Mouse (Mus musculus) liver, adult 2 months (tissue): ENCODE results near the gene Gal. TPM values are rescaled to one million over a fixed set of nuclear protein-coding genes. Genes with fewer than 3 reads are reported as not detected.

Experiments used
- DNase-seq: peaks from one replicate; pipeline ENCODE4 v3.0.0-alpha.2; 2011; ENCODE audit warnings: low read depth, low spot score; ENCODE audit errors: extremely low read depth
- H3K27ac ChIP-seq: fragments of 200-500 bp; replicated peaks from 2 replicates; pipeline ENCODE4 v1.5.1; 2012; ENCODE audit warnings: low read depth, mild to moderate bottlenecking, control low read depth, inconsistent platforms, low read length; ENCODE audit not compliant: insufficient read depth
- H3K27me3 ChIP-seq: fragments of 200-500 bp; 2 replicates; pipeline ENCODE4 v1.6.1; 2012; ENCODE audit warnings: mild to moderate bottlenecking, moderate library complexity, low read length, inconsistent platforms; ENCODE audit not compliant: control insufficient read depth, insufficient read depth
- H3K36me3 ChIP-seq: fragments of 200-500 bp; 2 replicates; pipeline ENCODE4 v1.6.1; 2012; ENCODE audit warnings: low read length, inconsistent platforms; ENCODE audit not compliant: control insufficient read depth, insufficient read depth
- H3K4me1 ChIP-seq: fragments of 200-500 bp; 2 replicates; pipeline ENCODE4 v1.6.1; 2011; ENCODE audit warnings: low read length; ENCODE audit not compliant: control insufficient read depth, insufficient read depth
- H3K4me3 ChIP-seq: fragments of 200-500 bp; 2 replicates; pipeline ENCODE4 v1.5.1; 2011; ENCODE audit warnings: low read depth, mild to moderate bottlenecking, control low read depth, low read length, moderate library complexity; ENCODE audit not compliant: insufficient read depth
- H3K79me2 ChIP-seq: fragments of 200-500 bp; 2 replicates; pipeline ENCODE4 v1.6.1; 2012; ENCODE audit warnings: inconsistent platforms, mild to moderate bottlenecking, low read length, moderate library complexity; ENCODE audit not compliant: control insufficient read depth, insufficient read depth
- H3K9ac ChIP-seq: fragments of 200-500 bp; 2 replicates; pipeline ENCODE4 v1.6.1; 2012; ENCODE audit warnings: low read depth, mild to moderate bottlenecking, control low read depth, inconsistent platforms, low read length
- CTCF ChIP-seq: fragments of 200-500 bp; IDR thresholded peaks from 2 replicates; pipeline ENCODE4 v1.5.1; 2011; ENCODE audit warnings: low read depth, low read length, control low read depth
- POLR2A ChIP-seq: fragments of 200-500 bp; IDR thresholded peaks from 2 replicates; pipeline ENCODE4 v1.6.1; 2011; ENCODE audit warnings: low read length, control low read depth; ENCODE audit not compliant: insufficient read depth; ENCODE audit errors: extremely low read depth
- WGBS: fragments of 180-500 bp; shearing (Covaris S2); methylation state at CpG from one replicate; pipeline ENCODE4 v1.1.7; 2018; 5-methylcytosine and 5-hydroxymethylcytosine counted together
- polyA plus RNA-seq: library from polyadenylated mRNA; depleted of rRNA; stranded (reverse); fragments of >200 nt; gene quantifications from 2 replicates; pipeline ENCODE4 v1.2.3, GENCODE M21; 2012
- total RNA-seq: library from RNA; depleted of rRNA; stranded (reverse); fragments of >200 nt; gene quantifications from 2 replicates; pipeline ENCODE4 v1.2.3, GENCODE M21; 2014

Gal gene
- total and polyA plus RNA-seq, 2 experiments, result 0.28 TPM; not detected in 1

- H3K4me3 ChIP-seq, result no peak overlapping the region
- 89% methylated on average over 3 of the region's 3 CpGs for WGBS
These were observed 36.4 kb upstream of the Gal start for GRCm38 (mm10) chr19:3450714-3451113.

GRCm38 (mm10) chr19:3449248-3449647 lies 34.9 kb upstream of the Gal start:
- Histone ChIP-seq H3K9ac (no peak overlapping the region), H3K27me3 (no peaks in the 10 kb centered on the region), H3K27ac (no peak overlapping the region), H3K79me2 (no peaks in the 10 kb centered on the region), H3K36me3 (no peaks in the 10 kb centered on the region; the same call in 1 of the 2 replicates), H3K4me3 (no peak overlapping the region), H3K4me1 (no peaks in the 10 kb centered on the region)
- TF ChIP-seq POLR2A (no peak), CTCF (no peak)
- DNase-seq, result no peak
- WGBS, result 75% methylated on average over 3 of the region's 3 CpGs

More at GRCm38 (mm10) chr19:3450714-3451113, 36.4 kb upstream of the Gal start:
- TF ChIP-seq POLR2A (no peak), CTCF (no peak)
- Histone ChIP-seq H3K27ac (no peak overlapping the region), H3K79me2 (no peaks in the 10 kb centered on the region), H3K27me3 (no peaks in the 10 kb centered on the region), H3K36me3 (peaks cover 2% of the 10 kb centered on the region; the same call in 1 of the 2 replicates), H3K9ac (no peak overlapping the region), H3K4me1 (no peaks in the 10 kb centered on the region)
- DNase-seq, result no peak

GRCm38 (mm10) chr19:3447348-3447747 lies 33.0 kb upstream of the Gal start:
- H3K36me3 ChIP-seq, result no peaks in the 10 kb centered on the region
- no peak for DNase-seq
- H3K4me1 ChIP-seq, result no peaks in the 10 kb centered on the region
- no peak overlapping the region for H3K9ac ChIP-seq
- H3K27ac ChIP-seq, result no peak overlapping the region
- no peaks in the 10 kb centered on the region for H3K79me2 ChIP-seq
- WGBS, result 62% methylated on average over 3 of the region's 3 CpGs
- no peaks in the 10 kb centered on the region for H3K27me3 ChIP-seq
- H3K4me3 ChIP-seq, result no peak overlapping the region
- TF ChIP-seq CTCF (no peak), POLR2A (no peak)

GRCm38 (mm10) chr19:3441092-3441491 lies 26.7 kb upstream of the Gal start:
- WGBS, result 86% methylated on average over 10 of the region's 10 CpGs
- H3K4me3 ChIP-seq, result no peak overlapping the region

GRCm38 (mm10) chr19:3440667-3441066 lies 26.3 kb upstream of the Gal start:
- H3K36me3 ChIP-seq, result no peaks in the 10 kb centered on the region
- TF ChIP-seq POLR2A (no peak), CTCF (no peak)
- no peak for DNase-seq
- 74% methylated on average over 5 of the region's 5 CpGs for WGBS
- H3K27me3 ChIP-seq, result no peaks in the 10 kb centered on the region
- H3K9ac ChIP-seq, result no peak overlapping the region
- H3K79me2 ChIP-seq, result no peaks in the 10 kb centered on the region
- H3K4me1 ChIP-seq, result no peaks in the 10 kb centered on the region
- no peak overlapping the region for H3K4me3 ChIP-seq
- H3K27ac ChIP-seq, result no peak overlapping the region

More at GRCm38 (mm10) chr19:3441092-3441491, 26.7 kb upstream of the Gal start:
- Histone ChIP-seq H3K9ac (no peak overlapping the region), H3K27ac (no peak overlapping the region), H3K27me3 (no peaks in the 10 kb centered on the region), H3K4me1 (no peaks in the 10 kb centered on the region), H3K36me3 (no peaks in the 10 kb centered on the region), H3K79me2 (no peaks in the 10 kb centered on the region)
- no peak for DNase-seq
- TF ChIP-seq CTCF (no peak), POLR2A (no peak)

- 60% methylated on average over 5 of the region's 5 CpGs for WGBS
- Histone ChIP-seq H3K36me3 (no peaks in the 10 kb centered on the region), H3K9ac (no peak overlapping the region), H3K27me3 (no peaks in the 10 kb centered on the region), H3K4me1 (no peaks in the 10 kb centered on the region), H3K4me3 (no peak overlapping the region), H3K27ac (no peak overlapping the region), H3K79me2 (no peaks in the 10 kb centered on the region)
- no peak for DNase-seq
- TF ChIP-seq CTCF (peak; percentile 12; the same call in 1 of the 2 replicates), POLR2A (no peak)
These were observed 23.6 kb upstream of the Gal start for GRCm38 (mm10) chr19:3437980-3438379.
